13 mouse cellular contexts compared by ENCODE assay signal in the genomic region with DNA sequence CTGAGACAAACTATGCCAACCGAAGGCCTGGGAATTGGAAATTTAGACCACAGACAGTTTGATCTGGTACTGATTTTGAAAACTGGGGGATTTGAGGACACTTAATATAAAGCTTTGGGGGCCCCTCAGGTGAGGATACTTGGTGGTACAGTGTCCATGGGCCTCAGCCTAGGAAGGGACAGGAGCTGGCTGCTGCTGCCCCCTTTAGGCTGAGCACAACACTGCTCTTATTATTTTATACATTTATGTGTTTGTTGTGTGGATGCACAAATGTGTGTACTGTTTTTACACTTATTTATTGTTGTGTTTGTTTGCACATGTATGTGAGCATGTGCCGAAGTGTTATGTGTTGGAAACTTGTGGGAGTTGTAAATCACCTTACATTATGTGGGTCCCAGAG. TPM values are rescaled to one million over a fixed set of nuclear protein-coding genes. Genes with fewer than 3 reads are reported as not detected.
A peak's percentile ranks its signal among the peaks of the same experiment; 100 is the strongest.
DNase-seq lines count a peak whose midpoint lies in the region; ATAC-seq and TF ChIP-seq lines count a peak whose summit lies in the region.
"Had no signal": no experiment of that assay in that cellular context is flagged by ENCODE, and none has a peak within 500 bp of the region (broad histone marks: within the 10 kb centered on the region; RNA-seq: fewer than 3 reads in every experiment).

No protein-coding gene starts in this region.

- no peaks in the 10 kb centered on the region; the same call in 1 of the 2 replicates for H3K36me3 ChIP-seq in heart, adult 2 months (ENCODE audit: control insufficient read depth, insufficient read depth, low read length)
- H3K36me3 ChIP-seq in heart, embryonic 11.5 days (ENCODE audit: control insufficient read depth, insufficient read depth, low read length), result no peaks in the 10 kb centered on the region
- H3K36me3 ChIP-seq in MEL (ENCODE audit: control insufficient read depth in 1 of 2, insufficient read depth in 2 of 2, low read length in 2 of 2), result no peaks in the 10 kb centered on the region
- H3K36me3 ChIP-seq: limb, embryonic 15.5 days had no signal

- no peaks in the 10 kb centered on the region for H3K27me3 ChIP-seq in heart, adult 2 months (ENCODE audit: control insufficient read depth, insufficient read depth, low read length)
- H3K27me3 ChIP-seq in heart, embryonic 11.5 days (ENCODE audit: control insufficient read depth, insufficient read depth, low read length), result no peaks in the 10 kb centered on the region
- H3K27me3 ChIP-seq in MEL (ENCODE audit: control insufficient read depth in 1 of 2, insufficient read depth in 2 of 2, low read length in 2 of 2), result no peaks in the 10 kb centered on the region; a peak in 1 of 4 replicates
- H3K27me3 ChIP-seq: limb, embryonic 15.5 days had no signal

- no peak for TF ChIP-seq EP300 in heart, adult 2 months (IDR thresholded peaks at IDR 0.05; ENCODE audit: insufficient read depth, low read depth, low read length)
- no peak for TF ChIP-seq EP300 in MEL (IDR thresholded peaks at IDR 0.05; ENCODE audit: low read depth in 1 of 2, low read length in 2 of 2)

- H3K9ac ChIP-seq in heart, adult 2 months (ENCODE audit: low read depth, low read length), result no peak overlapping the region
- H3K9ac ChIP-seq in heart, embryonic 11.5 days (ENCODE audit: low read depth, low read length), result no peak overlapping the region
- no peak overlapping the region for H3K9ac ChIP-seq in MEL (ENCODE audit: control insufficient read depth, low read depth, low read length, poor library complexity, severe bottlenecking)
- H3K9ac ChIP-seq: hindbrain, embryonic 14.5 days; limb, embryonic 15.5 days had no signal

- no peak overlapping the region for H3K27ac ChIP-seq in heart, adult 2 months
- H3K27ac ChIP-seq in heart, embryonic 11.5 days (ENCODE audit: low read depth, low read length), result no peak overlapping the region
- H3K27ac ChIP-seq in MEL (ENCODE audit: control insufficient read depth, low read depth, low read length), result no peak overlapping the region
- H3K27ac ChIP-seq: hindbrain, embryonic 14.5 days; limb, embryonic 15.5 days had no signal

- no peaks in the 10 kb centered on the region for H3K79me2 ChIP-seq in heart, adult 2 months (replicated peaks; ENCODE audit: control insufficient read depth, insufficient read depth, low read length)
- H3K79me2 ChIP-seq in MEL (ENCODE audit: control insufficient read depth, insufficient read depth, low read length, poor library complexity), result no peaks in the 10 kb centered on the region

- no peak for DNase-seq in heart, adult 2 months
- no peak for DNase-seq in lung, adult 2 months
- no peak for DNase-seq in lung, postnatal 36 days
- DNase-seq in MEL (ENCODE audit: low read depth, low spot score), result no peak
- peak; percentile 18 for DNase-seq in lung, postnatal 10 days
- DNase-seq in ovary, postnatal 10 days (ENCODE audit: low spot score), result no peak
- DNase-seq: adrenal gland, postnatal 10 days; embryo, embryonic 11 days; midbrain, embryonic 14.5 days; right cerebral cortex, postnatal 4 days had no signal

- peak; percentile 70 for TF ChIP-seq CTCF in heart, adult 2 months (IDR thresholded peaks at IDR 0.05)
- TF ChIP-seq CTCF in lung, adult 2 months (IDR thresholded peaks at IDR 0.05; ENCODE audit: insufficient read depth, low read length), result peak; percentile 46
- TF ChIP-seq CTCF in MEL (IDR thresholded peaks at IDR 0.05 in 2 of 3, conservative IDR thresholded peaks at IDR 0.05 in 1 of 3; ENCODE audit: control insufficient read depth in 1 of 3, insufficient read depth in 1 of 3, low read depth in 2 of 3, low read length in 3 of 3, poor library complexity in 1 of 3, severe bottlenecking in 1 of 3), result peak; percentile 10 to 44 (median 36); a peak in 4 of 6 replicates

- H3K4me1 ChIP-seq in heart, adult 2 months (ENCODE audit: control insufficient read depth, insufficient read depth, low read length), result peaks cover 5% of the 10 kb centered on the region; the same call in 1 of the 2 replicates
- H3K4me1 ChIP-seq in heart, embryonic 11.5 days (ENCODE audit: control insufficient read depth, insufficient read depth, low read length), result 0 out of 2 replicates have a peak, but pooled peaks cover 4% of the 10 kb centered on the region
- peaks cover 4% of the 10 kb centered on the region; the same call in 1 of the 2 replicates for H3K4me1 ChIP-seq in lung, adult 2 months (ENCODE audit: control insufficient read depth, insufficient read depth, low read length)
- H3K4me1 ChIP-seq in MEL (ENCODE audit: control insufficient read depth in 1 of 2, insufficient read depth in 2 of 2, low read length in 2 of 2), result no peaks in the 10 kb centered on the region

- intact Hi-C loops in heart, adult 2 months (cut with DNase I), result loop anchor here (2.0 to 10.0 kb wide), 2 partner anchors 93 to 215 kb away; no protein-coding TSS in a partner anchor

- H3K4me2 ChIP-seq in heart, embryonic 11.5 days, result no peak overlapping the region
- H3K4me2 ChIP-seq: hindbrain, embryonic 14.5 days; limb, embryonic 15.5 days had no signal

- WGBS in heart, adult 2 months, result 76% methylated on average over 2 of the region's 2 CpGs
- WGBS in heart, embryonic 11.5 days (ENCODE audit: insufficient replicate concordance), result 75% methylated on average over 2 of the region's 2 CpGs
- 73% methylated on average over 2 of the region's 2 CpGs for WGBS in lung, adult 2 months

- no peak overlapping the region for H3K4me3 ChIP-seq in heart, adult 2 months
- no peak overlapping the region for H3K4me3 ChIP-seq in heart, embryonic 11.5 days (ENCODE audit: low read depth, low read length)
- H3K4me3 ChIP-seq in lung, adult 2 months (replicated peaks; ENCODE audit: extremely low read depth, low read depth, low read length), result no peak overlapping the region
- H3K4me3 ChIP-seq in MEL (ENCODE audit: control insufficient read depth in 1 of 2, insufficient read depth in 1 of 2, low read depth in 2 of 2, low read length in 2 of 2), result no peak overlapping the region
- H3K4me3 ChIP-seq: limb, embryonic 15.5 days had no signal

- no peak for ATAC-seq in heart, embryonic 11.5 days (replicated peaks; ENCODE audit: insufficient number of reproducible peaks, low FRiP score, low TSS enrichment)

- no peak for TF ChIP-seq POLR2A in heart, adult 2 months (IDR thresholded peaks at IDR 0.05; ENCODE audit: insufficient read depth, low read depth, low read length)
- TF ChIP-seq POLR2A in lung, adult 2 months (IDR thresholded peaks at IDR 0.05; ENCODE audit: borderline replicate concordance, extremely low read depth, low read depth, low read length), result no peak
- TF ChIP-seq POLR2A in MEL (IDR thresholded peaks at IDR 0.05; ENCODE audit: control insufficient read depth in 1 of 2, insufficient read depth in 1 of 2, low read depth in 1 of 2, low read length in 2 of 2, poor library complexity in 1 of 2), result no peak

- H3K9me3 ChIP-seq in heart, embryonic 11.5 days (replicated peaks; ENCODE audit: control insufficient read depth, low read length), result no peaks in the 10 kb centered on the region; the same call in 1 of the 2 replicates
- H3K9me3 ChIP-seq in MEL (replicated peaks; ENCODE audit: insufficient read depth, low read length), result no peaks in the 10 kb centered on the region
- H3K9me3 ChIP-seq: limb, embryonic 15.5 days had no signal

- peak; percentile 16 for TF ChIP-seq RAD21 in MEL (IDR thresholded peaks at IDR 0.05; ENCODE audit: low read depth, low read length)

TF ChIP-seq in MEL, 35 proteins besides CTCF, POLR2A, EP300 and RAD21:
- TF ChIP-seq GABPA (IDR thresholded peaks at IDR 0.05; ENCODE audit: low read depth, low read length) (no peak), MAFK (IDR thresholded peaks at IDR 0.05; ENCODE audit: borderline replicate concordance, low read depth, low read length) (no peak), JUND (IDR thresholded peaks at IDR 0.05; ENCODE audit: low read depth, low read length) (no peak), BHLHE40 (IDR thresholded peaks at IDR 0.05; ENCODE audit: borderline replicate concordance, low read depth, low read length) (no peak), NELFE (IDR thresholded peaks at IDR 0.05; ENCODE audit: low read depth, low read length) (no peak), MAZ (IDR thresholded peaks at IDR 0.05; ENCODE audit: low read depth, low read length) (no peak), TBP (IDR thresholded peaks at IDR 0.05; ENCODE audit: low read depth, low read length) (no peak), ZC3H11A (IDR thresholded peaks at IDR 0.05; ENCODE audit: low read depth, low read length) (no peak), MYC (IDR thresholded peaks at IDR 0.05; ENCODE audit: low read depth, low read length) (no peak), ZKSCAN1 (IDR thresholded peaks at IDR 0.05; ENCODE audit: low read depth, low read length) (no peak), ELF1 (IDR thresholded peaks at IDR 0.05; ENCODE audit: low read depth, low read length) (no peak), ETS1 (IDR thresholded peaks at IDR 0.05; ENCODE audit: low read depth, low read length) (no peak), TAL1 (IDR thresholded peaks at IDR 0.05; ENCODE audit: low read length) (no peak), USF2 (IDR thresholded peaks at IDR 0.05; ENCODE audit: borderline replicate concordance in 1 of 2, insufficient read depth in 1 of 2, low read depth in 1 of 2, low read length in 2 of 2) (no peak), SIN3A (IDR thresholded peaks at IDR 0.05; ENCODE audit: low read length) (no peak), KAT2A (conservative IDR thresholded peaks at IDR 0.05; ENCODE audit: low read depth, low read length) (no peak), CHD1 (IDR thresholded peaks at IDR 0.05; ENCODE audit: low read depth, low read length) (no peak), MXI1 (IDR thresholded peaks at IDR 0.05; ENCODE audit: low read depth, low read length) (no peak)
TF ChIP-seq in MEL: peak in this region for 0.

RNA-seq across cellular contexts. Expression of a gene that starts 9.2 kb away (rescaled TPM):
- total RNA-seq in heart, adult 2 months (2021), result 100 to 1,000 TPM; 175 to 193 TPM
- 149 and 207 TPM in 2 replicates for polyA plus RNA-seq in heart, adult 2 months (2012; rRNA removed)
- polyA plus RNA-seq in heart, embryonic 11.5 days (2014; fragmentation: Nextera tagmentation; extraction: Ambion mirVana), result 30.8 and 36.9 TPM in 2 replicates
- polyA plus RNA-seq in lung, adult 2 months (2012; rRNA removed), result 135 and 156 TPM in 2 replicates
- total RNA-seq in MEL (2012; rRNA removed), result 0.88 and 1.7 TPM in 2 replicates
- 1 to 10 TPM in 1 of 2 experiments, not detected in 1; 1.4 TPM for polyA plus RNA-seq in MEL (2012; ENCODE audit: insufficient read depth in 1 of 2, insufficient read length in 2 of 2, low read depth in 1 of 2, low replicate concordance in 2 of 2, missing spikeins in 1 of 2)

Comparison
In these comparisons a context has a peak if more than half of its experiments do, and no peak if none do; other contexts are left out.
1. RNA of a gene that starts 9.2 kb away (polyA plus RNA-seq): 149 to 207 TPM in heart, adult 2 months, 135 to 156 TPM in lung, adult 2 months and 30.8 to 36.9 TPM in heart, embryonic 11.5 days; 1.4 TPM in MEL; every median in the first group is over 10 times any median in the second.
2. Peak in every context shown above with its lines, with median percentiles within 50 percentile points of each other: CTCF ChIP-seq.